Mouse (Mus musculus) heart, embryonic 12.5 days (tissue): ENCODE data around the gene Col4a3. TPM values are rescaled to one million over a fixed set of nuclear protein-coding genes. Genes with fewer than 3 reads are reported as not detected.

Source experiments
- ATAC-seq: fragments of 200-750 bp; cut with Nextera tagmentation; 2 replicates; pipeline ENCODE4 v1.8.0; 2017; ENCODE audit warnings: moderate TSS enrichment, moderate library complexity; ENCODE audit not compliant: insufficient number of reproducible peaks, low FRiP score
- H3K27ac ChIP-seq: fragments of 300-500 bp; sonication (generic); 2 replicates; pipeline ENCODE4 v1.5.1; 2016; ENCODE audit warnings: mild to moderate bottlenecking, moderate library complexity; ENCODE audit not compliant: poor library complexity, severe bottlenecking
- H3K27me3 ChIP-seq: fragments of 300-500 bp; sonication (generic); replicated peaks from 2 replicates; pipeline ENCODE4 v1.6.1; 2016; ENCODE audit warnings: mild to moderate bottlenecking, moderate library complexity
- H3K36me3 ChIP-seq: fragments of 300-500 bp; sonication (generic); 2 replicates; pipeline ENCODE4 v1.6.1; 2016; ENCODE audit warnings: mild to moderate bottlenecking, moderate library complexity
- H3K4me1 ChIP-seq: fragments of 300-500 bp; sonication (generic); replicated peaks from 2 replicates; pipeline ENCODE4 v1.6.1; 2016; ENCODE audit warnings: mild to moderate bottlenecking
- H3K4me2 ChIP-seq: fragments of 300-500 bp; sonication (generic); 2 replicates; pipeline ENCODE4 v1.6.1; 2016; ENCODE audit warnings: mild to moderate bottlenecking, moderate library complexity
- H3K4me3 ChIP-seq: fragments of 300-500 bp; sonication (generic); 2 replicates; pipeline ENCODE4 v1.5.1; 2016; ENCODE audit warnings: mild to moderate bottlenecking
- H3K9ac ChIP-seq: fragments of 300-500 bp; sonication (generic); 2 replicates; pipeline ENCODE4 v1.6.1; 2016; ENCODE audit warnings: mild to moderate bottlenecking, moderate library complexity
- H3K9me3 ChIP-seq: fragments of 300-500 bp; sonication (generic); replicated peaks from 2 replicates; pipeline ENCODE4 v1.6.1; 2016; ENCODE audit warnings: mild to moderate bottlenecking, moderate library complexity
- WGBS: fragments of 180-500 bp; shearing (Covaris S2); methylation state at CpG from one replicate; pipeline ENCODE4 v1.1.7; 2016; 5-methylcytosine and 5-hydroxymethylcytosine counted together
- polyA plus RNA-seq: library from polyadenylated mRNA; unstranded; fragments of >200 nt; fragmentation: Nextera tagmentation; extraction: Ambion mirVana; gene quantifications from 2 replicates; pipeline ENCODE4 v1.2.1, GENCODE M21; 2016

The Col4a3 gene
- polyA plus RNA-seq, 1 experiment from 2014 or later = 0.60 TPM

DNA sequence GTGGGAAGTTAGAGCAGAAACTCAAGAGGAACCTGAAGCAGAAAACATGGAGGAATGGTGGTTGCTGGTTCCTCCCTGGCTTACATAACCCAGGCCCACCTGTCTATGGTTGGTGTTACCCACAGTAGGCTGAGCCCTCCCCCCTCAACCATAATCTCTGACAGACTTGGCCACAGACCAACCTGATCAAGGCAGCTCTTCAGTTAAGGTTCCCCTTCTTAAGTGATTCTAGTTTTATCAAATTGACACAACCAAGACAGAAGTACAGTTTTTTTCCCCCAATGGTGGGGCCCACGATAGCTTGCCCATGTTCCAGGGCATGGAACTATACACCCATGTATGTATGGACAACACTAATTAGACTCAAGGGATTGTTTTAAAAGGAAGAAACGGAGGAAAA is 100.1 kb downstream of the Col4a3 start:
- Histone ChIP-seq H3K9ac (no peak overlapping the region), H3K9me3 (no peaks in the 10 kb centered on the region), H3K27ac (no peak overlapping the region), H3K27me3 (no peaks in the 10 kb centered on the region), H3K36me3 (no peaks in the 10 kb centered on the region), H3K4me1 (no peaks in the 10 kb centered on the region), H3K4me3 (no peak overlapping the region), H3K4me2 (no peak overlapping the region)
- ATAC-seq = no peak
- 75% methylated on average over 2 of the region's 2 CpGs for WGBS

DNA sequence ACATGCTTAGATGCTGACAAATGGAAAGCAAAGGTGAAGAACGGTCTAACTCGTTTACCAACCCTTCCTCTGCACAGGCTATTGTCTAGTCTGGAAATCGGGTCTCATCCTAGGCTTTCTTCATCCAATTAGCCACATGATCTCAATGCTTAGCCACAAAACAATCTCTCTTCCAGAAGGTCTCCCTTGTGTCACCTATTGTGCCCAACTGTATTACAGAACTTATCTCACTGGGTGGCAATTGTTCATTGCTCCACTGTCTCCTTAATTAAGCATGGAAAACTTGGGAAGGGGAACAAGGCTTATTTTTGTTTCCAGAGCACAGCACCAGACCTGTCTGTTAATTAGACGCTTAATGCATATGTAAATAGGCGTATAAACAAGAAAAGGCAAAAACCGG is 101.2 kb downstream of the Col4a3 start:
- H3K4me1 ChIP-seq = no peaks in the 10 kb centered on the region
- 83% methylated on average over 6 of the region's 6 CpGs for WGBS
- ATAC-seq = no peak

DNA sequence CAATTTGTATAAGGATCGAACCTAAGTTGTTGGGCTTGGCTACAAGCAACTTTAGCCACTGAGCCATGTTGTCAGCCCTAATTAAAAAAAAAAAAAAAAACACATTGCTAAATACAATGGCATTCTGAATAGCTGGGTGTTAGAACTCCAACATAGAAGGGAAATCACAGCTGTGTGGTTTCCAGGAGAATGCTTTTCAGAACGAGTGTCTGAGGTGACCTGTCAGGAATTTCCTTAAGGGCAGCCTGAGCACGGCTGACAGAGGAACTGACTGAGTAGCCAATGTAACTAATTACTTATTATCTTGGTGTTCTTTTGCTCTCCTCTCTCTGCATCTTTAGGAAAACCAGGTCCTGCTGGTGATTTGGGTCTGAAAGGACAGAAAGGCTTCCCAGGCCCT is 109.2 kb downstream of the Col4a3 start:
- no peak overlapping the region for H3K27ac ChIP-seq
- no peaks in the 10 kb centered on the region for H3K4me1 ChIP-seq
- H3K9ac ChIP-seq = no peak overlapping the region
- no peak for ATAC-seq
- no peak overlapping the region for H3K4me3 ChIP-seq
- 51% methylated on average over 3 of the region's 3 CpGs for WGBS
- no peaks in the 10 kb centered on the region for H3K36me3 ChIP-seq
- no peaks in the 10 kb centered on the region for H3K9me3 ChIP-seq
- no peak overlapping the region for H3K4me2 ChIP-seq
- H3K27me3 ChIP-seq = no peaks in the 10 kb centered on the region

More for the DNA sequence above, 101.2 kb downstream of the Col4a3 start:
- Histone ChIP-seq H3K9ac (no peak overlapping the region), H3K27me3 (no peaks in the 10 kb centered on the region), H3K27ac (no peak overlapping the region), H3K4me3 (no peak overlapping the region), H3K36me3 (no peaks in the 10 kb centered on the region), H3K9me3 (no peaks in the 10 kb centered on the region), H3K4me2 (no peak overlapping the region)

- Histone ChIP-seq H3K27me3 (peaks cover 4% of the 10 kb centered on the region; the same call in 1 of the 2 replicates), H3K9me3 (no peaks in the 10 kb centered on the region), H3K4me1 (no peaks in the 10 kb centered on the region), H3K9ac (no peak overlapping the region), H3K27ac (no peak overlapping the region), H3K36me3 (no peaks in the 10 kb centered on the region), H3K4me2 (no peak overlapping the region), H3K4me3 (no peak overlapping the region)
- no peak for ATAC-seq
- 50% methylated on average over 9 of the region's 9 CpGs for WGBS
These were observed 131.2 kb downstream of the Col4a3 start for GRCm38 (mm10) chr1:82717816-82718512.

DNA sequence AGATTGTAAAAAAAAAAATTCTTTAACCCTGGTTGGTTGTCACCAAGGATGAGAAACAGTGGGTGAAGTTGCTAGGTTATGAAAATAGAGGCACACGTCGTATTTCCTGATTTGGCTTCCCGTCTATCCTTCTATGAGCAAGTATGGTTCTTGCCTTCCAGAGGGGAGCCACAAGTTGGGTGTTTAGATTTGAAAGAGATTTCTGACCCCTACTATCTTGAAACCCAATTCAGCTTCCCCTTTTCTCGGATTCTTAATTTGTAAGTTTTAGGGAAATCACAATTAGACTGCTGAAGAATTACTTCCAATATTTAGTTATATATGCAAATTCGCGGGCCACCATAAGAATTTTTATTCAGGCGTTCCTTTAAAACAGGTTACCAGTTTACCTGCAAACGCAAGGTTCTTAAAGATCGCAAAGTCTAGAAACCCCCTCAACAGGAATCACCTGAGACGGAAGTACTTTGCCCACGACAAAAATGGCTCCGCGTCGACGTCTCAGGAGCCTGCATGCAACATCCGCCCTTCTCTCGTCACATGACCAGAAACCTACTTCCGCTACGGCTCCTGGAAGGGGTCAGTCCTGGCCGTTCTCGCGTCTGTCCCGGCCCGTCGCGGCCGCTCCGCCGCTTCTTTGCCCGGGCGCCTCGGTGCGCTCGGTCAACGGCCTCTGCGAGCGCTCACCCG is 137.8 kb downstream of the Col4a3 start, which contains the start of gene Mff:
Gene Mff (plus strand): TSS at position 552 of the 687 bp plus-strand sequence.
- WGBS = 9% methylated on average over 38 of the region's 38 CpGs
- peak within 1 kb of the TSS; percentile 91 for H3K4me2 ChIP-seq
- peaks cover 18% of the 10 kb centered on the region for H3K36me3 ChIP-seq
- peaks cover 4% of the 10 kb centered on the region; the same call in 1 of the 2 replicates for H3K27me3 ChIP-seq
- peak within 1 kb of the TSS; percentile 95 for H3K9ac ChIP-seq
- H3K27ac ChIP-seq = peak within 1 kb of the TSS; percentile 59; the same call in 1 of the 2 replicates
- peaks cover 8% of the 10 kb centered on the region for H3K4me1 ChIP-seq
- H3K4me3 ChIP-seq = peak within 1 kb of the TSS; percentile 88
- peak; percentile 99 for ATAC-seq
- no peaks in the 10 kb centered on the region for H3K9me3 ChIP-seq

GRCm38 (mm10) chr1:82725026-82725874 is 138.5 kb downstream of the Col4a3 start:
- peak overlapping the region; percentile 95 for H3K9ac ChIP-seq
- H3K27me3 ChIP-seq = peaks cover 4% of the 10 kb centered on the region; the same call in 1 of the 2 replicates
- peak overlapping the region; percentile 91 for H3K4me2 ChIP-seq
- peak overlapping the region; percentile 59; the same call in 1 of the 2 replicates for H3K27ac ChIP-seq
- H3K4me3 ChIP-seq = peak overlapping the region; percentile 88
- 1% methylated on average over 37 of the region's 37 CpGs for WGBS
- ATAC-seq = peak; percentile 97
- no peaks in the 10 kb centered on the region for H3K9me3 ChIP-seq
- H3K4me1 ChIP-seq = peaks cover 8% of the 10 kb centered on the region
- H3K36me3 ChIP-seq = peaks cover 25% of the 10 kb centered on the region

- H3K4me1 ChIP-seq = peaks cover 8% of the 10 kb centered on the region
- H3K9me3 ChIP-seq = no peaks in the 10 kb centered on the region
- no peak for ATAC-seq
- peaks cover 30% of the 10 kb centered on the region for H3K36me3 ChIP-seq
- H3K27ac ChIP-seq = no peak overlapping the region
- 44% methylated on average over 4 of the region's 4 CpGs for WGBS
- peak overlapping the region; percentile 91 for H3K4me2 ChIP-seq
- peak overlapping the region; percentile 88 for H3K4me3 ChIP-seq
- peaks cover 4% of the 10 kb centered on the region; the same call in 1 of the 2 replicates for H3K27me3 ChIP-seq
- peak overlapping the region; percentile 95 for H3K9ac ChIP-seq
These were observed 139.1 kb downstream of the Col4a3 start for GRCm38 (mm10) chr1:82725875-82726185.

- WGBS = 82% methylated on average over 5 of the region's 5 CpGs
- no peak overlapping the region; the same call in 1 of the 2 replicates for H3K4me2 ChIP-seq
- H3K4me1 ChIP-seq = peaks cover 8% of the 10 kb centered on the region
These were observed 139.8 kb downstream of the Col4a3 start for GRCm38 (mm10) chr1:82726482-82726881.

DNA sequence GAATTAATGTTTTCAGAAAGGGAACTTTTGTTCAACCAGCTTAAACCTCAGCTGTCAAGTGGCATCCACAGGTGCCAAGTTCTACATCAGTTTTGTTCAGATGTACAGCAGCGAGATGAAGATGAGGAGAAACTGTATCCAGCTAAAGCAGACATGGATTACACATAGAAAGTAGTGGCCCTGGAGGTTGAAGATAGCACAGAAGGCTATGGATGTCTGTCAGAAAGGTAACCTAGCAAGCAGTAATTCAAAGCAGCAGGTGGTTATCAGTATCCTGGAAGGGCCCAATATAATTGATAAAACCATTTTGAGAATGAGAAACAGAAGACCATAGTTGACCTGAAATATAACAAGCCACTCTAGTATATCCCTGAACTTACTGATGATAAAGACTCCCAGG is 146.6 kb downstream of the Col4a3 start:
- no peak for ATAC-seq
- Histone ChIP-seq H3K4me1 (no peaks in the 10 kb centered on the region), H3K4me3 (no peak overlapping the region), H3K4me2 (no peak overlapping the region), H3K27ac (no peak overlapping the region), H3K36me3 (peaks cover 72% of the 10 kb centered on the region), H3K27me3 (no peaks in the 10 kb centered on the region), H3K9ac (no peak overlapping the region), H3K9me3 (no peaks in the 10 kb centered on the region)
- WGBS = 92% methylated on average over 1 of the region's 1 CpGs

More at GRCm38 (mm10) chr1:82726482-82726881, 139.8 kb downstream of the Col4a3 start:
- Histone ChIP-seq H3K27ac (no peak overlapping the region), H3K36me3 (peaks cover 36% of the 10 kb centered on the region), H3K27me3 (peaks cover 4% of the 10 kb centered on the region; the same call in 1 of the 2 replicates), H3K9ac (no peak overlapping the region), H3K9me3 (no peaks in the 10 kb centered on the region), H3K4me3 (no peak overlapping the region)
- no peak for ATAC-seq

- peaks cover 52% of the 10 kb centered on the region for H3K36me3 ChIP-seq
- no peaks in the 10 kb centered on the region for H3K4me1 ChIP-seq
- no peak overlapping the region for H3K4me2 ChIP-seq
- WGBS = 88% methylated on average over 1 of the region's 1 CpGs
- H3K4me3 ChIP-seq = no peak overlapping the region
- no peak overlapping the region for H3K9ac ChIP-seq
- no peaks in the 10 kb centered on the region for H3K27me3 ChIP-seq
- no peak for ATAC-seq
- no peak overlapping the region for H3K27ac ChIP-seq
- H3K9me3 ChIP-seq = no peaks in the 10 kb centered on the region
These were observed 151.3 kb downstream of the Col4a3 start for GRCm38 (mm10) chr1:82738066-82738465.

- H3K9me3 ChIP-seq = no peaks in the 10 kb centered on the region
- H3K27me3 ChIP-seq = no peaks in the 10 kb centered on the region
- no peak overlapping the region for H3K4me3 ChIP-seq
- no peak overlapping the region for H3K4me2 ChIP-seq
- H3K36me3 ChIP-seq = peaks cover 37% of the 10 kb centered on the region
- no peak for ATAC-seq
- no peaks in the 10 kb centered on the region for H3K4me1 ChIP-seq
- 81% methylated on average over 7 of the region's 7 CpGs for WGBS
- H3K27ac ChIP-seq = no peak overlapping the region
- no peak overlapping the region for H3K9ac ChIP-seq
These were observed 154.8 kb downstream of the Col4a3 start for GRCm38 (mm10) chr1:82741539-82741938.
